Mouse (Mus musculus) hindbrain, embryonic 16.5 days (tissue): ENCODE measurements around the gene Top2b. TPM values are rescaled to one million over a fixed set of nuclear protein-coding genes. Genes with fewer than 3 reads are reported as not detected.

Source experiments
- ATAC-seq: fragments of 200-750 bp; cut with Nextera tagmentation; 2 replicates; pipeline ENCODE4 v1.8.0; 2017; ENCODE audit warnings: moderate TSS enrichment, moderate library complexity
- H3K27ac ChIP-seq: fragments of 300-500 bp; sonication (generic); 2 replicates; pipeline ENCODE4 v1.5.1; 2014; ENCODE audit warnings: low read depth, mild to moderate bottlenecking, control low read depth, low read length, moderate library complexity
- H3K27me3 ChIP-seq: fragments of 300-500 bp; sonication (generic); replicated peaks from 2 replicates; pipeline ENCODE4 v1.6.1; 2014; ENCODE audit warnings: low read length; ENCODE audit not compliant: control insufficient read depth, insufficient read depth
- H3K36me3 ChIP-seq: fragments of 300-500 bp; sonication (generic); 2 replicates; pipeline ENCODE4 v1.6.1; 2014; ENCODE audit warnings: mild to moderate bottlenecking, low read length, moderate library complexity, mixed read lengths; ENCODE audit not compliant: control insufficient read depth, insufficient read depth
- H3K4me1 ChIP-seq: fragments of 300-500 bp; sonication (generic); 2 replicates; pipeline ENCODE4 v1.6.1; 2014; ENCODE audit warnings: low read depth, low read length; ENCODE audit not compliant: control insufficient read depth, insufficient read depth
- H3K4me2 ChIP-seq: fragments of 300-500 bp; sonication (generic); 2 replicates; pipeline ENCODE4 v1.6.1; 2014; ENCODE audit warnings: mild to moderate bottlenecking, low read length, control low read depth, moderate library complexity
- H3K4me3 ChIP-seq: fragments of 300-500 bp; sonication (generic); 2 replicates; pipeline ENCODE4 v1.5.1; 2014; ENCODE audit warnings: mild to moderate bottlenecking, low read length, control low read depth, moderate library complexity
- H3K9ac ChIP-seq: fragments of 300-500 bp; sonication (generic); 2 replicates; pipeline ENCODE4 v1.6.1; 2014; ENCODE audit warnings: low read depth, mild to moderate bottlenecking, control low read depth, low read length, moderate library complexity
- H3K9me3 ChIP-seq: fragments of 300-500 bp; sonication (generic); 2 replicates; pipeline ENCODE4 v1.6.1; 2014; ENCODE audit warnings: mild to moderate bottlenecking, low read length, moderate library complexity; ENCODE audit not compliant: control insufficient read depth
- WGBS: fragments of 180-500 bp; shearing (Covaris S2); extraction: QIAGEN DNeasy Blood & Tissue Kit; methylation state at CpG from one replicate; pipeline ENCODE4 v1.1.7; 2014; 5-methylcytosine and 5-hydroxymethylcytosine counted together
- polyA plus RNA-seq: library from polyadenylated mRNA; unstranded; fragments of >200 nt; fragmentation: Nextera tagmentation; extraction: Ambion mirVana; gene quantifications from 2 replicates; pipeline ENCODE4 v1.2.1, GENCODE M21; 2015

Top2b gene
- polyA plus RNA-seq, 1 experiment from 2014 or later = 52.9 TPM

GRCm38 (mm10) chr14:16335835-16336417 lies 29.1 kb upstream of the Top2b start:
- 71% methylated on average over 3 of the region's 3 CpGs for WGBS
- no peak for ATAC-seq
- Histone ChIP-seq H3K4me1 (no peaks in the 10 kb centered on the region), H3K9ac (no peak overlapping the region), H3K36me3 (no peaks in the 10 kb centered on the region), H3K9me3 (no peaks in the 10 kb centered on the region), H3K27me3 (no peaks in the 10 kb centered on the region), H3K27ac (no peak overlapping the region), H3K4me2 (no peak overlapping the region), H3K4me3 (no peak overlapping the region)

GRCm38 (mm10) chr14:16347505-16347904 lies 17.5 kb upstream of the Top2b start:
- H3K4me3 ChIP-seq = no peak overlapping the region
- H3K27me3 ChIP-seq = no peaks in the 10 kb centered on the region
- WGBS = 78% methylated on average over 9 of the region's 9 CpGs
- no peaks in the 10 kb centered on the region for H3K36me3 ChIP-seq
- H3K27ac ChIP-seq = no peak overlapping the region
- no peak overlapping the region for H3K4me2 ChIP-seq
- H3K9me3 ChIP-seq = no peaks in the 10 kb centered on the region
- H3K9ac ChIP-seq = no peak overlapping the region
- H3K4me1 ChIP-seq = no peaks in the 10 kb centered on the region
- ATAC-seq = 0 out of 2 replicates have a peak, but pooled peaks have one; percentile 56

- Histone ChIP-seq H3K36me3 (no peaks in the 10 kb centered on the region), H3K9me3 (no peaks in the 10 kb centered on the region), H3K4me2 (no peak overlapping the region), H3K4me1 (peaks cover 7% of the 10 kb centered on the region), H3K4me3 (no peak overlapping the region), H3K9ac (no peak overlapping the region), H3K27ac (no peak overlapping the region), H3K27me3 (no peaks in the 10 kb centered on the region)
- ATAC-seq = no peak
- 78% methylated on average over 1 of the region's 1 CpGs for WGBS
Observed at GRCm38 (mm10) chr14:16359704-16360103, 5.3 kb upstream of the Top2b start.

GRCm38 (mm10) chr14:16364161-16364831 lies 683 bp upstream of the Top2b start:
- peak overlapping the region; percentile 90 for H3K4me2 ChIP-seq
- ATAC-seq = peak; percentile 79

DNA sequence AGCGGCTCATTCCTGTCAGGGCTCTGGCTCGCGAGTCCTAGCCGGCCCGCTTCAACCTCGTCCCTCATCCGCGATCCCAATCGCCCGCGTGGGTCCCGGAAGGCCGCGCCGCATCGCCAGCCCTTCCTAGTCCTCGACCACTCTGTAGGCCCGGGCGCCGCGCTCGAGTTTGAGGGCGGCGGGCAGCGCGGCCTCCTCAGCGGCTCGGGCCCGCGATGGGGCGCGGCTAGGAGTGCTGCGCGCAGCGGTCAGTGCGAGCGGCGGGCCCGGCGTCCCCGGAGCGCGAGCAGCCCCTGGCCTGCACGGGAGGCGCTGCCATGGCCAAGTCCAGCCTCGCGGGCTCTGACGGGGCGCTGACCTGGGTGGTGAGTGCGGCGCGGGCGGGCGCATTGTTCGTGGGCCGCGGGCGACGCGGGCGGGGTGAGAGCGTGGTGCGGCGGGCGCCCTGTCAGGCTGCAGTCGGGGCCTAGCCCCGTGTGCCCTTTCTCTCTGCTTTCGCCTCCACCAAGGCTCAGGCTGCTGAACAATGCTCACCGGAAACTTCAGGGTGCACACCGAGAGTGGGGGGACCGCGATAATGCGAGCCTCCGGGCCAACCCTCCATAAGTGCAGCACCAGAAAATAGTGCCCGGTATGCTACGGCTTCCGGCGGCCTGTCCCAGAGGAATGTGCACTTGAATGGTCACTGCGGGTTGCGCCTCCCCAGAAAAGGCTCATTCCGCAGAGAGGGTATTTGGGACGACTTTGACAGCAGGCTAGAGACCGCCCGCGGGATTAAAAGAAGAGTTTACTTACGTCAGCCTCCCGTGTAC lies 589 bp downstream of the Top2b start:
- H3K36me3 ChIP-seq = no peaks in the 10 kb centered on the region
- H3K27ac ChIP-seq = peak overlapping the region; percentile 98
- peak overlapping the region; percentile 84 for H3K4me2 ChIP-seq
- peak; percentile 62 for ATAC-seq
- peak overlapping the region; percentile 92 for H3K4me3 ChIP-seq
- H3K27me3 ChIP-seq = no peaks in the 10 kb centered on the region
- peak overlapping the region; percentile 100 for H3K9ac ChIP-seq
- WGBS = under 1% methylated on average over 85 of the region's 87 CpGs
- no peaks in the 10 kb centered on the region for H3K9me3 ChIP-seq
- H3K4me1 ChIP-seq = peaks cover 23% of the 10 kb centered on the region

More at GRCm38 (mm10) chr14:16364161-16364831, 683 bp upstream of the Top2b start:
- Histone ChIP-seq H3K9ac (peak overlapping the region; percentile 82), H3K27me3 (no peaks in the 10 kb centered on the region), H3K27ac (peak overlapping the region; percentile 98), H3K4me1 (peaks cover 22% of the 10 kb centered on the region), H3K36me3 (no peaks in the 10 kb centered on the region), H3K9me3 (no peaks in the 10 kb centered on the region), H3K4me3 (peak overlapping the region; percentile 92)
- WGBS = under 1% methylated on average over 19 of the region's 32 CpGs

- ATAC-seq = no peak
- Histone ChIP-seq H3K9me3 (no peaks in the 10 kb centered on the region), H3K4me3 (peak overlapping the region; percentile 92), H3K4me1 (peaks cover 23% of the 10 kb centered on the region), H3K27me3 (no peaks in the 10 kb centered on the region), H3K4me2 (peak overlapping the region; percentile 84), H3K27ac (peak overlapping the region; percentile 98), H3K36me3 (no peaks in the 10 kb centered on the region), H3K9ac (peak overlapping the region; percentile 100)
- 13% methylated on average over 16 of the region's 16 CpGs for WGBS
Observed at GRCm38 (mm10) chr14:16366174-16366889, 1.4 kb downstream of the Top2b start.

DNA sequence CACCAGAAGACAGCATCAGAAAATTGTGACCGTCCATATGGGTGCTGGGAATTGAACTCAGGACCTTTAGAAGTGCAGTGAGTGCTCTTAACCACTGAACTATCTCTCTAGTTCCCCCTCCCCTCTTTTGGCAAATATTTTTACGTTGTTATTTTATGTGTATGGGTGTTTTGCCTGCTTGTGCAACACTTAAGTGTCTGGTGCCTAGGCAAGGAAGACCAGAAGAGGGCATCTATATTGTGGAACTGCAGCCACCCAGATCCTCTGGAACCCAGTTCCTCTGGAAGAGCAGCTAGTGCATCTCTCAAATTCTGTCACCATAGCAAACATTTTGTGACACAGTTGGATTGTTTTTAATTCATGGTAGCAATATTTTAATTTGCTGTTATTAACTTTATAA lies 2.0 kb downstream of the Top2b start:
- Histone ChIP-seq H3K27me3 (no peaks in the 10 kb centered on the region), H3K27ac (no peak overlapping the region), H3K4me3 (peak overlapping the region; percentile 92), H3K9me3 (no peaks in the 10 kb centered on the region), H3K9ac (0 out of 2 replicates have a peak overlapping the region, but pooled peaks have one; percentile 22), H3K4me1 (peaks cover 23% of the 10 kb centered on the region), H3K36me3 (no peaks in the 10 kb centered on the region), H3K4me2 (peak overlapping the region; percentile 84)
- WGBS = 41% methylated on average over 2 of the region's 2 CpGs
- ATAC-seq = no peak

DNA sequence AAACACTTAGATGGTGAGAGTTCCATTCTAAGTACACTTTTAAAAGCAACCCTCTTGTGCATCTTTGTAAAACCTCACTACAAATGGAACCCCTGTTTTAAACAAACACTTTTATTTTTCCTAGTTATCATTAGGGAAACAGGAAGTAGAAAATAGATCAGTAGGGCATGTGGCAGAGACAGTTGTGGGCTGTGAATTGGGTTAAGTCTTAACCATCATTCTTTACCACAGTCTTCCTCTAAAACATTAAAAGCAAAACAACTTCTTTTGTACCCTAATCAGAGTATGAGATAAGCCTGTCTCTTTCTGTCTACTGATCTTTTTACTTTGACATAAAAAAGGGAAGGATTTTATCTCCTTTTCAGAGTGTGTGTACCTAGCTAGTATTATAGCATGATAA lies 7.8 kb downstream of the Top2b start:
- Histone ChIP-seq H3K27me3 (no peaks in the 10 kb centered on the region), H3K4me3 (no peak overlapping the region), H3K27ac (no peak overlapping the region), H3K9ac (no peak overlapping the region), H3K36me3 (no peaks in the 10 kb centered on the region), H3K9me3 (no peaks in the 10 kb centered on the region), H3K4me2 (no peak overlapping the region), H3K4me1 (peaks cover 6% of the 10 kb centered on the region)
- no peak for ATAC-seq
